Mouse (Mus musculus): Measurements from ENCODE around the gene Hdac8. TPM values are rescaled to one million over a fixed set of nuclear protein-coding genes. Genes with fewer than 3 reads are reported as not detected.

The Hdac8 gene
- total RNA-seq, 1 experiment from 2014 or later = 9.5 TPM

- no peak for ATAC-seq (ENCODE audit: extremely low read depth, insufficient number of reproducible peaks, low FRiP score, poor library complexity, severe bottlenecking)
These were observed 253.8 kb downstream of the Hdac8 start for GRCm38 (mm10) chrX:102251221-102251936.

- no peak for ATAC-seq (ENCODE audit: extremely low read depth, insufficient number of reproducible peaks, low FRiP score, poor library complexity, severe bottlenecking)
These were observed 254.3 kb downstream of the Hdac8 start for GRCm38 (mm10) chrX:102250891-102251170.

DNA sequence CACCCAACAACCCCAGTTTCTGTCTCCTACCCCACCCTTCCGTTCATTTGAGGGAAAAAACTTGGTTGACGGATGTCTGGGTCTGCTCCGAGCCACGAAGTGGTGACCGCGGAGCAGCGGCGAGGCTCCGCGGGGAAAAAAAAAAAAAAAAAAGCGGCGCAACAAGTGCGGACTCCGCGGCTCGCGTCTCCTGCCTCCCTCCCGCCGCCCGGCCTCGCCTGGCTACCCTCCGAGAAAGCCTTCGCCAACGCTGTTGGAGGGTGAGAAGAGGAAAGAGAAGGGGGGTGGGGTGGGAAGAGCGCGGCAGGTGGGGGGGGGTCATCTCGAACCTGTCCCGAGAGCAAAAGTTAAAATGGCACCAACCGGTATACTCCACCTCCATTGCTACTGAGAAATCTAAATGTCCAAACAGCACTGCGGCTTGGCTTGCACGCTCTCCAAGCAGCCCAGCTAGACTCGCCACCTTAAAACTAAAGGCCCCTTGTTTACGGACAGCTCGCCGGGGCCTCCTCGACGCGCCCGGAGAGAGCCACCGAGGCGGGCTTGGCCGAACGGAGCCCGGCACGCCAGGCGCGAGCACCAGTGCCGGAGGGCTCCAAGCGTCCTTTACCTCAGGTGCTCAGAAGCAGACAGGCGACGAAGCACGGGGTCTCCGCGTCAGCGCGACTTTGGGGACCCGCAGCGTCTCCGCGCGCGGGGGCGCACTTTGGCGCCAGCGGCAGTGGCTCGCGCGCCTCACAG lies 254.8 kb downstream of the Hdac8 start:
- ATAC-seq (ENCODE audit: extremely low read depth, insufficient number of reproducible peaks, low FRiP score, poor library complexity, severe bottlenecking) = no peak

DNA sequence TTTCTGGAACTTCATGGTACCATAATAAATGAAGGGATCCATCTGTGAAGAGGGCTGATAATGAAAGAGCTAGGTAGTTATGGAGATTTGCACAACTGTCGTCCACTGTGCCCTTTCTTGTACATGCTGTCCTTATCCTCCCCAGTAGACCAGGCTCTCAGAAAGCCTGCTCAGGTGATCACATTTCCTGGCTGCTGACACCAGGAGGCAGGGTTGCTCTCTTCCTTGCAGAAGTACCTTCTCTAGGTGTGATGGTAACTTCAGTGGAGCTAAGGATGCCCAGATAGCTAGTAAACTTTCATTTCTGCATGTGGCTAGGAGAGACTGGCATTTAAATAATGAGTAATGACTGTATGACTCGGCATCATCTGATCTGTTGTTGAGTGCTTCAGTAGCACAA lies 260.8 kb downstream of the Hdac8 start:
- no peak for ATAC-seq (ENCODE audit: extremely low read depth, insufficient number of reproducible peaks, low FRiP score, poor library complexity, severe bottlenecking)

Other genes with a start within 250 kb of the Hdac8 start
- 12.3 and 13.2 TPM in 2 replicates for gene Phka1, start 138.9 kb upstream of the Hdac8 start, total RNA-seq (2017)
- gene Gm3880, start 181.6 kb upstream of the Hdac8 start, total RNA-seq (2017) = not detected in 2 replicates
- gene Gm9112, start 202.3 kb upstream of the Hdac8 start, total RNA-seq (2017) = not detected in 2 replicates
- not detected in 2 replicates for gene Dmrtc1b, start 202.5 kb upstream of the Hdac8 start, total RNA-seq (2017)